Mouse (Mus musculus) heart, postnatal 0 days (tissue): ENCODE results near the gene Luzp2. TPM values are rescaled to one million over a fixed set of nuclear protein-coding genes. Genes with fewer than 3 reads are reported as not detected.
"Not testable (repeated sequence)": the region's sequence is repeated elsewhere in the genome, so short reads cannot be mapped to it uniquely, and the experiment has no call there.

Source experiments
- ATAC-seq: fragments of 200-750 bp; cut with Nextera tagmentation; 2 replicates; pipeline ENCODE4 v1.8.0; 2017; ENCODE audit warnings: low read depth, moderate number of reproducible peaks, moderate library complexity; ENCODE audit not compliant: insufficient read depth
- DNase-seq: peaks from one replicate; pipeline ENCODE4 v3.0.0-alpha.2; 2016; ENCODE audit warnings: low spot score
- H3K27ac ChIP-seq: fragments of 300-500 bp; sonication (generic); 2 replicates; pipeline ENCODE4 v1.5.1; 2014; ENCODE audit warnings: low read depth, mild to moderate bottlenecking
- H3K27me3 ChIP-seq: fragments of 300-500 bp; sonication (generic); 2 replicates; pipeline ENCODE4 v1.6.1; 2014; ENCODE audit warnings: low read length, mixed read lengths; ENCODE audit not compliant: control insufficient read depth, insufficient read depth
- H3K36me3 ChIP-seq: fragments of 300-500 bp; sonication (generic); replicated peaks from 2 replicates; pipeline ENCODE4 v1.6.1; 2014; ENCODE audit warnings: low read length, mixed read lengths; ENCODE audit not compliant: control insufficient read depth, insufficient read depth
- H3K4me1 ChIP-seq: fragments of 300-500 bp; sonication (generic); 2 replicates; pipeline ENCODE4 v1.6.1; 2014; ENCODE audit warnings: antibody characterized with exemption; ENCODE audit not compliant: control insufficient read depth, insufficient read depth
- H3K4me2 ChIP-seq: fragments of 300-500 bp; sonication (generic); 2 replicates; pipeline ENCODE4 v1.6.1; 2014; ENCODE audit warnings: low read depth, mild to moderate bottlenecking, low read length, moderate library complexity
- H3K4me3 ChIP-seq: fragments of 300-500 bp; sonication (generic); 2 replicates; pipeline ENCODE4 v1.5.1; 2014; ENCODE audit warnings: low read depth, low read length
- H3K9ac ChIP-seq: fragments of 300-500 bp; sonication (generic); replicated peaks from 2 replicates; pipeline ENCODE4 v1.6.1; 2014; ENCODE audit warnings: low read depth, low read length, mixed read lengths
- H3K9me3 ChIP-seq: fragments of 300-500 bp; sonication (generic); replicated peaks from 2 replicates; pipeline ENCODE4 v1.6.1; 2016; ENCODE audit warnings: low read length; ENCODE audit not compliant: control insufficient read depth
- CTCF ChIP-seq: IDR thresholded peaks from 2 replicates; pipeline ENCODE4 v1.5.1; 2016; ENCODE audit warnings: antibody characterized with exemption, control low read depth, low read depth
- EP300 ChIP-seq: IDR thresholded peaks from 2 replicates; pipeline ENCODE4 v1.6.1; 2016; ENCODE audit warnings: antibody characterized with exemption, low read depth
- WGBS: fragments of 180-500 bp; shearing (Covaris S2); extraction: QIAGEN DNeasy Blood & Tissue Kit; methylation state at CpG from one replicate; pipeline ENCODE4 v1.1.7; 2014; 5-methylcytosine and 5-hydroxymethylcytosine counted together
- polyA plus RNA-seq: library from polyadenylated mRNA; unstranded; fragments of >200 nt; fragmentation: Nextera tagmentation; extraction: Ambion mirVana; gene quantifications from 2 replicates; pipeline ENCODE4 v1.2.1, GENCODE M21; 2015
- total RNA-seq: library from RNA; depleted of rRNA; stranded (reverse); fragments of >200 nt; gene quantifications from 2 replicates; pipeline ENCODE4 v1.2.3, GENCODE M21; 2014; ENCODE audit warnings: low replicate concordance

Gene Luzp2
- total and polyA plus RNA-seq, 2 experiments from 2014 or later, result 0.08 TPM; not detected in 1

- no peak overlapping the region for H3K9ac ChIP-seq
- ATAC-seq (no peak), DNase-seq (no peak)
- no peak overlapping the region for H3K4me2 ChIP-seq
- TF ChIP-seq CTCF (no peak), EP300 (no peak)
- no peak overlapping the region for H3K4me3 ChIP-seq
- no peaks in the 10 kb centered on the region for H3K36me3 ChIP-seq
- no peaks in the 10 kb centered on the region for H3K4me1 ChIP-seq
- no peaks in the 10 kb centered on the region for H3K9me3 ChIP-seq
- no peaks in the 10 kb centered on the region for H3K27me3 ChIP-seq
- 65% methylated on average over 4 of the region's 4 CpGs for WGBS
- no peak overlapping the region for H3K27ac ChIP-seq
Measured at GRCm38 (mm10) chr7:55009173-55009771, 174.0 kb downstream of the Luzp2 start.

DNA sequence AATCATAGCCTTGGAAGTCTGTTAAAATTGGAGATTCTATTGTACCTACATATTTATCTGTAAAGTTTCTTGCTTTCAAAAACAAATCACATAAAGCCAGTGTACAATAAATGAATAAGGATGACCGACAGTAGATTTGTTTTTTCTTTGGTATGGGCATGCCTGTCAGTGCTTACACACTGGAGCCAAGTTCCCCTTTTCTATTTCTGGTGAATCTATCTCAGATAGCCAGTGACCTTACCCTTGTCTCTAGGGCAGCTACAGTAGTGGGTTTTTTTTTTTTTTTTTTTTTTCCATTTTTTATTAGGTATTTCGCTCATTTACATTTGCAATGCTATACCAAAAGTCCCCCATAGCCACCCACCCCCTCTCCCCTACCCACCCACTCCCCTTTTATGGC lies 298.6 kb downstream of the Luzp2 start:
- not testable (repeated sequence) for H3K4me2 ChIP-seq, H3K36me3 ChIP-seq, H3K9ac ChIP-seq, ATAC-seq, H3K4me3 ChIP-seq, DNase-seq, H3K4me1 ChIP-seq, H3K27ac ChIP-seq, H3K9me3 ChIP-seq, H3K27me3 ChIP-seq
- WGBS, result 72% methylated on average over 1 of the region's 2 CpGs

- no peaks in the 10 kb centered on the region; the same call in 1 of the 2 replicates for H3K9me3 ChIP-seq
- no peak overlapping the region for H3K27ac ChIP-seq
- H3K36me3 ChIP-seq, result no peaks in the 10 kb centered on the region
- no peak overlapping the region for H3K9ac ChIP-seq
- H3K4me2 ChIP-seq, result no peak overlapping the region
- no peak overlapping the region for H3K4me3 ChIP-seq
- 83% methylated on average over 10 of the region's 10 CpGs for WGBS
- no peak for TF ChIP-seq CTCF
- TF ChIP-seq EP300, result no peak
- ATAC-seq (no peak), DNase-seq (no peak)
- H3K27me3 ChIP-seq, result no peaks in the 10 kb centered on the region
- no peaks in the 10 kb centered on the region for H3K4me1 ChIP-seq
Measured at GRCm38 (mm10) chr7:55188927-55189326, 353.6 kb downstream of the Luzp2 start.

- H3K36me3 ChIP-seq, result no peaks in the 10 kb centered on the region
- WGBS, result 64% methylated on average over 2 of the region's 2 CpGs
Measured at GRCm38 (mm10) chr7:55189496-55189895, 354.2 kb downstream of the Luzp2 start.

DNA sequence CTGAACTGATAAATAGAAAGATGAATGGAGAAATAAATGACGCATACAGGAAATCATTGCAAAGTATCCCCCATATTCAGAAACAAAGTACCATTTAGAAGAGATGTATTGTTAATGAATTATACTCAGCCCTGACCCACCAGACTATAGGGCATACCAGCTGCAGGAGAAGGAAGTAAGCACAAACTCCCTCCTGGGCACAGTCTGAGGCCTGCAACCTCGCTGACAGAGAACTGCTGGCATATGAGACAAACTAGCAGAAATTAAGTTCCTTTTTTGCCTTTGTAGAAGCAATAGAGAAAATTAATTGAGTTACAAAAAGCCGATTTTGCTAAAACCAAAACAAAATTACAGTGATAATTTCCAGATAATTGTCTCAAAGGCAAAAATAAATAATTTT lies 355.4 kb downstream of the Luzp2 start:
- no peak overlapping the region for H3K9ac ChIP-seq
- ATAC-seq (no peak), DNase-seq (no peak)
- no peak overlapping the region for H3K4me2 ChIP-seq
- H3K4me1 ChIP-seq, result no peaks in the 10 kb centered on the region
- no peak overlapping the region for H3K4me3 ChIP-seq
- WGBS, result 51% methylated on average over 3 of the region's 3 CpGs
- TF ChIP-seq EP300 (no peak), CTCF (no peak)
- H3K9me3 ChIP-seq, result peaks cover 3% of the 10 kb centered on the region; the same call in 1 of the 2 replicates
- H3K27ac ChIP-seq, result no peak overlapping the region
- H3K36me3 ChIP-seq, result no peaks in the 10 kb centered on the region
- H3K27me3 ChIP-seq, result no peaks in the 10 kb centered on the region

More at GRCm38 (mm10) chr7:55189496-55189895, 354.2 kb downstream of the Luzp2 start:
- DNase-seq, result no peak
- Histone ChIP-seq H3K27ac (no peak overlapping the region), H3K9ac (no peak overlapping the region), H3K4me1 (no peaks in the 10 kb centered on the region), H3K9me3 (peaks cover under 1% of the 10 kb centered on the region; the same call in 1 of the 2 replicates), H3K4me2 (no peak overlapping the region), H3K27me3 (no peaks in the 10 kb centered on the region), H3K4me3 (no peak overlapping the region)
- ATAC-seq, result no peak
- no peak for TF ChIP-seq EP300
- no peak for TF ChIP-seq CTCF

- H3K4me1 ChIP-seq, result no peaks in the 10 kb centered on the region
Measured at GRCm38 (mm10) chr7:55198806-55199205, 363.5 kb downstream of the Luzp2 start.

More at GRCm38 (mm10) chr7:55198806-55199205, 363.5 kb downstream of the Luzp2 start:
- Histone ChIP-seq H3K9me3 (0 out of 2 replicates have a peak, but pooled peaks cover 3% of the 10 kb centered on the region), H3K27me3 (no peaks in the 10 kb centered on the region), H3K27ac (no peak overlapping the region), H3K9ac (no peak overlapping the region), H3K36me3 (no peaks in the 10 kb centered on the region), H3K4me3 (no peak overlapping the region), H3K4me2 (no peak overlapping the region)
- DNase-seq (no peak), ATAC-seq (no peak)
- TF ChIP-seq CTCF, result no peak
- no peak for TF ChIP-seq EP300
- WGBS, result 61% methylated on average over 2 of the region's 2 CpGs
